Mouse (Mus musculus) intestine, embryonic 15.5 days (tissue): ENCODE data around the gene Gm20388. TPM values are rescaled to one million over a fixed set of nuclear protein-coding genes. Genes with fewer than 3 reads are reported as not detected.

Experiments
- ATAC-seq: fragments of 200-750 bp; cut with Nextera tagmentation; 2 replicates; pipeline ENCODE4 v1.8.0; 2017; ENCODE audit warnings: moderate TSS enrichment, moderate library complexity
- H3K27ac ChIP-seq: fragments of 300-500 bp; sonication (generic); 2 replicates; pipeline ENCODE4 v1.5.1; 2015; ENCODE audit warnings: mild to moderate bottlenecking, inconsistent platforms
- H3K27me3 ChIP-seq: fragments of 300-500 bp; sonication (generic); replicated peaks from 2 replicates; pipeline ENCODE4 v1.6.1; 2015; ENCODE audit warnings: inconsistent platforms
- H3K36me3 ChIP-seq: fragments of 300-500 bp; sonication (generic); 2 replicates; pipeline ENCODE4 v1.6.1; 2015; ENCODE audit warnings: inconsistent platforms
- H3K4me1 ChIP-seq: fragments of 300-500 bp; sonication (generic); replicated peaks from 2 replicates; pipeline ENCODE4 v1.6.1; 2015; ENCODE audit warnings: inconsistent platforms
- H3K4me2 ChIP-seq: fragments of 300-500 bp; sonication (generic); replicated peaks from 2 replicates; pipeline ENCODE4 v1.6.1; 2015; ENCODE audit warnings: mild to moderate bottlenecking, inconsistent platforms
- H3K4me3 ChIP-seq: fragments of 300-500 bp; sonication (generic); replicated peaks from 2 replicates; pipeline ENCODE4 v1.5.1; 2015; ENCODE audit warnings: inconsistent platforms
- H3K9ac ChIP-seq: fragments of 300-500 bp; sonication (generic); 2 replicates; pipeline ENCODE4 v1.6.1; 2015; ENCODE audit warnings: inconsistent platforms
- H3K9me3 ChIP-seq: fragments of 300-500 bp; sonication (generic); 2 replicates; pipeline ENCODE4 v1.6.1; 2016; ENCODE audit warnings: inconsistent platforms
- WGBS: fragments of 180-500 bp; shearing (Covaris S2); methylation state at CpG from one replicate; pipeline ENCODE4 v1.1.7; 2015; 5-methylcytosine and 5-hydroxymethylcytosine counted together
- polyA plus RNA-seq: library from polyadenylated mRNA; unstranded; fragments of >200 nt; fragmentation: Nextera tagmentation; extraction: Ambion mirVana; gene quantifications from 2 replicates; pipeline ENCODE4 v1.2.1, GENCODE M21; 2015

The Gm20388 gene
- polyA plus RNA-seq, 1 experiment from 2014 or later, result not detected

DNA sequence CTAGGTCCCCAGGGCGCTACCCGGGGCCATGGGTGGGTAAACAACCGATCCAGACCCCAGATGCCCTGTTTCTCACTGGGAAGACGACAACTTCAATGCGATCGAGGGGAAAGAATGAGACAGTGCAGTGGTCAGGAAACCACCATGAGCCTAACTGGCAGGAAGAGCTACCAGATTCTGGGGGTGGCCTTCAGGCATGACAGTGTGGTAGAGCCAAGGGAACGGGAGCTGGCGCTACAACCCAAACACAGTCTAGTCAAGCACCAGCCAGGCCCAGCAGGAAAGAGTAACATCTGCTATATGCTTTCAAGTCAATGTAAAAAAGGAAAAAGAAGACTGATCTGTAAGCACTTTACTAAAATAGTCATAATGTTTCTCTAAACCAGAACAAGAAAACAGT lies 1725.5 kb downstream of the Gm20388 start:
- no peaks in the 10 kb centered on the region for H3K9me3 ChIP-seq
- 80% methylated on average over 8 of the region's 8 CpGs for WGBS
- H3K27ac ChIP-seq, result 0 out of 2 replicates have a peak overlapping the region, but pooled peaks have one; percentile 15
- no peak overlapping the region for H3K4me2 ChIP-seq
- ATAC-seq, result no peak
- no peak overlapping the region for H3K4me3 ChIP-seq
- H3K36me3 ChIP-seq, result no peaks in the 10 kb centered on the region
- H3K9ac ChIP-seq, result no peak overlapping the region
- peaks cover 26% of the 10 kb centered on the region for H3K4me1 ChIP-seq
- no peaks in the 10 kb centered on the region for H3K27me3 ChIP-seq

DNA sequence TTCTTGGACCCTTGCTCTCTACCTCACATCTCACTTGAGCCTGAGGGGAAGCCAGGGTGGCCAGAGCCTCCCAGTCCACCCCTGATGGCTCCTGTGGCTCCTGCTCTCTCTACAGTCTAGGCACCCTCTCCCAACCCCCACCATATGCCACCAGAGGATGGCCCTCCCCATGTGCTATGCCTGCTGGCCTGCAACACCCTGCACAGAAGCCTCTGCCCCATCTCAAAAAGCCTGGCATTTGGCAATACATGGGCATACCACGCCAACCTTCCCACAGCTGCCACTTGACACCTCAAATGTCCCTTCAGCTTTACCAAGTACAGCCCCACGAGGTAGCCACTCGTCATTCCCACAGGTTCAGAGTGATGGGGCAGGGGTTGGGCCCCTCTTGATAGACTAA lies 1732.2 kb downstream of the Gm20388 start:
- H3K9me3 ChIP-seq, result no peaks in the 10 kb centered on the region
- H3K27me3 ChIP-seq, result no peaks in the 10 kb centered on the region
- H3K4me3 ChIP-seq, result no peak overlapping the region
- H3K4me2 ChIP-seq, result no peak overlapping the region
- H3K9ac ChIP-seq, result no peak overlapping the region; the same call in 1 of the 2 replicates
- no peaks in the 10 kb centered on the region for H3K36me3 ChIP-seq
- peaks cover 12% of the 10 kb centered on the region for H3K4me1 ChIP-seq
- H3K27ac ChIP-seq, result no peak overlapping the region
- 77% methylated on average over 3 of the region's 3 CpGs for WGBS
- no peak for ATAC-seq

DNA sequence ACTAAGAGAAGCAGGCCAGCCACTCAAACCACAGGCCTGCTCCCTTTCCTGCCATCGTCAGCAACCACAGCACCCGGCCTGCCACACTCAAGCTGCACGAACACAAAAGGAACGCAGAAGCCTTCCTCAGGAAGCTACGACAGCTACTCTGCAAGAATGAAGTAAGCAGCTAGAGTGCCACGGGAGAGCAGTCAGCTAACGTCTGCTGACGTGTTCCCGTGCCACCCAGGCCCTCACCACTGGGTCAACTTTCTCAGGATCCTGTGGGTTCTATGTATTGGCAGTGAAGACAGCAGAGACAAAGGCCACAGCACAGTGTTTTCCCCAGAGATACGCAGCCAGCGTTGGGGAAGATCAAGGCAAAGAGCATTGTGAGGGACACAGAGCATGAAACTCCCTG lies 1732.7 kb downstream of the Gm20388 start:
- no peak overlapping the region for H3K27ac ChIP-seq
- no peak overlapping the region for H3K9ac ChIP-seq
- no peaks in the 10 kb centered on the region for H3K27me3 ChIP-seq
- H3K36me3 ChIP-seq, result no peaks in the 10 kb centered on the region
- peaks cover 18% of the 10 kb centered on the region for H3K4me1 ChIP-seq
- 74% methylated on average over 11 of the region's 11 CpGs for WGBS
- ATAC-seq, result no peak
- no peak overlapping the region for H3K4me2 ChIP-seq
- no peak overlapping the region for H3K4me3 ChIP-seq
- no peaks in the 10 kb centered on the region for H3K9me3 ChIP-seq

DNA sequence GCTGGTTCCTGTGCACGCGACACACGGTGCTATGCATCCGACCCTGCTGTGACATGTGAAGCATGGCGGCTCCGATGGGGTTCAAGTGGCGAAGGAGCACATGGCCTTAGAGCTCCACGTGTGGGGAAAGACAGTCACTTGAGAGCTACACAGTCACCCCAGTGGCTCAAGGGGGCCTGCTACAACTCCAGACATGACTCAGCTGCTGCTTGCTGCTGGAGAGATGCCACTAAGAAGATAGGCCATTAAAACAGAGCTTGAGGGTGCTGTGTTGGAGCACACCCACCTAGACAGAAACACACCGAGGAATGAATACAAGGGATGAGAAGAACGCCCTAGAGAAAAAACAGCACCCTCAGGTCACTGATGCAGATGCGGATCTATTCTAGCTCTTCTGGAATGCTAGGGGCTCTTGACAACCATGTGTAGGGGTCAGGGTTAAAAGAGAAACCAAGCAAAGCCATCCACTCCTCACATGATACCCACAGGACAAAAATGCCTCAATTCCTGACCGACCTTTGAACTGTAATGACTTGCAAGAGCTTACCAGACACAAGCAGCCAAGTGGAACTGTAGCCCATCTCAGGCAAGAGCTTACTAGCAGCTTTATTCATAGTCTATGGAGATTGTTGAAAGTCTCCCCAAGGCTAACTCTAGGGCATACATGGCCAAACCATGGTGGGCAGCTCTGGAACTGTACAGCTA lies 1737.0 kb downstream of the Gm20388 start:
- no peaks in the 10 kb centered on the region for H3K9me3 ChIP-seq
- no peak for ATAC-seq
- peaks cover 47% of the 10 kb centered on the region for H3K4me1 ChIP-seq
- WGBS, result 74% methylated on average over 12 of the region's 12 CpGs
- no peak overlapping the region for H3K27ac ChIP-seq
- no peak overlapping the region for H3K9ac ChIP-seq
- no peaks in the 10 kb centered on the region for H3K27me3 ChIP-seq
- H3K4me3 ChIP-seq, result no peak overlapping the region
- H3K36me3 ChIP-seq, result no peaks in the 10 kb centered on the region
- no peak overlapping the region; the same call in 1 of the 2 replicates for H3K4me2 ChIP-seq

DNA sequence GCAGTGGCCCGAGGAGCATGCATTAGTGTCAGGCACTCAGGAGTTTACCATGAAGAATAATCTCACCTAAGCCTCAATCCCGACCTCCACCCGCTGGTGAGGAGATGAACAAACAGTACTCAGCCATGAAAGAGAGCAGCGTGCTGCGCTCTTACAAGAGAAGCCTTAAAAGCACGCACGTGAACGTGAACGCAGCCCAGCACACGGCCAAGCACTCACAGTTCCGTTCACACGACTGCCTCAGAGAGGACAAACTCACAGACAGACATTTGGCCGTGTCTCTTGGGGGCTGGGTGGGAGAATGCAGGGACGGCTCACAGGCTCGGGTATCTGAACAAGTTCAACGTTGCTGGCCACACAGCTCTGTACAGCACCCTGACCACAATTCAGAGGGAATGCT lies 1737.8 kb downstream of the Gm20388 start:
- Histone ChIP-seq H3K9me3 (no peaks in the 10 kb centered on the region), H3K27ac (no peak overlapping the region), H3K9ac (no peak overlapping the region), H3K27me3 (no peaks in the 10 kb centered on the region), H3K4me3 (no peak overlapping the region), H3K36me3 (no peaks in the 10 kb centered on the region), H3K4me2 (no peak overlapping the region; the same call in 1 of the 2 replicates), H3K4me1 (peaks cover 48% of the 10 kb centered on the region)
- ATAC-seq, result no peak
- WGBS, result 66% methylated on average over 16 of the region's 16 CpGs

DNA sequence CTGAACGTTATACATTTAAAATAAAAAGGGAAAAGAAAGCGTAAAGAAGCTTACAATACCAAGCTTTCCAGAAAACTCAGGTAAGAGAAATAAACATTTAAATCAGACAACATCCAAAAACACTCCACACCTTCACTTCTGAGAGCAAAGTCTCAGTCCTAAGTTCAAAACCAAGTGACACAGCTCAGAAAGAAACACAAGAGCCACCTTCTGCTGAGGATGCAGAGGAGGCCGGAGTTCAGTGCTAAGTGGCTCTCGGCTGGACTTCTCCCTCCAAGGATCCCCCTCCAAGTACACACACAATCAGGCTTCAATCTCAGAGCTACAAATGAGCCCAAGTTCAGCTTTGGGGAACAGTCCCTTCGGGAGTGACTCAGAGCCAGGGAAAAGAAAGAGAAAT lies 1738.8 kb downstream of the Gm20388 start:
- Histone ChIP-seq H3K27me3 (no peaks in the 10 kb centered on the region), H3K4me1 (peaks cover 55% of the 10 kb centered on the region), H3K9me3 (no peaks in the 10 kb centered on the region), H3K27ac (no peak overlapping the region), H3K4me3 (peak overlapping the region; percentile 77), H3K4me2 (peak overlapping the region; percentile 96), H3K9ac (peak overlapping the region; percentile 8; the same call in 1 of the 2 replicates), H3K36me3 (no peaks in the 10 kb centered on the region)
- ATAC-seq, result no peak
- WGBS, result 63% methylated on average over 5 of the region's 5 CpGs

DNA sequence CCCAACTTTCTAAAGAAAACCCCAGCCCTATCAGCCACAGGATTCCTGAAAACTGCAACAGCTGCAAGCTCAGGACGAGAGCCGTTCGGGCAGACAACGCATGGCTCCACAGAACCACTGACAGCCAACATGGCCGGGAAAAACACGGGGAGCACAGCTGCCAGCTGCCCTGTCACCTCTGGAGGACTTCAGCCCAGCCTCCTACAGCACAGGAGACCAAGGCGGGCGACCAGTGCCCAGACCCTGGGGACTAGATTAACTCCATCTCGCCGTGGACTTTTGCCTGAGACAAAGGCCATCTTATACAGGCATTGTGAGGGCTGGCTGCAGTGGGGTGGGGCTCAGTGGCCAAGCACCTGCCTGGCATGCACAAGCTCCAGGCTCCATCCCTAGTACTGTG lies 1739.3 kb downstream of the Gm20388 start:
- peak overlapping the region; percentile 8; the same call in 1 of the 2 replicates for H3K9ac ChIP-seq
- peak overlapping the region; percentile 96 for H3K4me2 ChIP-seq
- peak overlapping the region; percentile 77 for H3K4me3 ChIP-seq
- no peak for ATAC-seq
- no peaks in the 10 kb centered on the region for H3K9me3 ChIP-seq
- no peak overlapping the region for H3K27ac ChIP-seq
- H3K27me3 ChIP-seq, result no peaks in the 10 kb centered on the region
- peaks cover 52% of the 10 kb centered on the region for H3K4me1 ChIP-seq
- H3K36me3 ChIP-seq, result no peaks in the 10 kb centered on the region
- 53% methylated on average over 10 of the region's 10 CpGs for WGBS

DNA sequence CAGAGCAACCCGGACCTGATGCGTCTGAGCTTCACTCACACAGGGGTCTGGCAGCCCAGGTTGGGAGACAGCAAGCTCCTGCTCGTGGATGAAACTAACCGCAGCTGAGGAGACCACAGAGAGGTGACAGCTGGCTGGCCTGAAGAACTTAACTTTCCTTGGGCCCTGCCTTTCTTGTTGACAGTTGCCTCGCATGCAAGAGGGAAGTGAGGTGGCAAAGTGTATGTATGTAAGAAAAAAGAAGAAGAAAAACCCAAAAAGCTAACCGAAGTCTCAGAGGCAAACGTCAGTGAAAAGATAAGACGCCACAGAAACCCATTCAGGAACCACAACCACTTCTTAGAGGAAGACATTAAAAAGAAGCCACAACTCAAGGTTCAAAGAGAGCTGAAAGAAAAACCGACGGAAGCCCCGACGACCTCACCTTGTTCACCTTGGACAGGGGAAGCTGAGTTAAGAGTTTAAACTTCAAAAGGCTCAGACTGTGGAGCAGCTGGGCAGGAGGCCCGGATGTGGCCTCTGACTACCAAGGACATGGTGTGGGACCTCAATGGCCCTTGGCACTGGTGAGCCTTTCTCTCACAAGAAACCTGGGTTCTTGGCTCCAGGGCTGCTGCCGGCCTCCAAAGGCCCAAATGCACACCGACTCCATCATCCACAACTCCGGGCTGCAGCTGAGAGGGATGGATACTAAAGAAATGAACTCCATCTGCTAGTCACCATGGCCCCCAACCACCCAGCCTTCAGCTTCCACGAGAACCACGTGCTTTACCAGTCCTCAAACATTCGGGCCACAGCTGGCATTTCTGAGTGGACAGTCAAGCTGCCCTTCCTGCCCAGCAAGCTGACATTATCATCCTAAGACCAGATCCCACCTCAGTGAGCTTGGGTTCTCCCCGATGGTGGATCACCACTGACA lies 1740.0 kb downstream of the Gm20388 start:
- H3K36me3 ChIP-seq, result no peaks in the 10 kb centered on the region
- peak overlapping the region; percentile 73 for H3K9ac ChIP-seq
- no peaks in the 10 kb centered on the region for H3K27me3 ChIP-seq
- H3K4me3 ChIP-seq, result peak overlapping the region; percentile 77
- peak overlapping the region; percentile 96 for H3K4me2 ChIP-seq
- peaks cover 48% of the 10 kb centered on the region for H3K4me1 ChIP-seq
- no peak for ATAC-seq
- no peak overlapping the region for H3K27ac ChIP-seq
- 55% methylated on average over 20 of the region's 20 CpGs for WGBS
- H3K9me3 ChIP-seq, result no peaks in the 10 kb centered on the region

DNA sequence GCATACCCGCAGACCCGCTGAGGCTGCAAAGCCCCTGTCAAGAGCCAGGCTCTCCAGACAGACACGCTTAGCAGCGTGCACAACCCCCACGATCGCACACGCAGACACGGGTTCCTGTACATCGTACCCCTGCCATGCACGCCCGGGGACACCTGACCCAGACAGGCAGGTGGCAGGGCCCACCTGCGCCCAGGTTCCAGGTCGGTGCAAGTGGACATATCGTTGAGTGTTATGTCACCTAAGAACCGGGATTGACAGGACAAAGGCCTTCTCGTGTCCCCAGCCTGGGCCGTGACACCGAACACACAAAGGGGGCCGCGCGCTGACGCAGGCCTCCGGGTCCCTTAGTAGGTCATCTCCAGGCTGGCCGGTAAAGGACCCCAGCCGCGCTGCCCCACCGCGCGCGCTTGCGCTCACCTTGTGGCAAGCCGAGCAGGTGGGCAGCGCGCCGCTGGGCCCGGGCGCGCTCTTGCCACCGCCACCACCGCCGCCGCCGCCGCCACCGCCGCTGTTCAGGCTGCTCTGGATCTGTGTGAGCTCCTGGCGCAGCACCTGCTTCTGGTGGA lies 1740.8 kb downstream of the Gm20388 start:
- H3K9me3 ChIP-seq, result no peaks in the 10 kb centered on the region
- peaks cover 48% of the 10 kb centered on the region for H3K4me1 ChIP-seq
- H3K4me2 ChIP-seq, result peak overlapping the region; percentile 96
- peak overlapping the region; percentile 73 for H3K9ac ChIP-seq
- H3K4me3 ChIP-seq, result peak overlapping the region; percentile 77
- H3K27ac ChIP-seq, result no peak overlapping the region
- ATAC-seq, result no peak
- 10% methylated on average over 47 of the region's 47 CpGs for WGBS
- H3K36me3 ChIP-seq, result no peaks in the 10 kb centered on the region
- H3K27me3 ChIP-seq, result no peaks in the 10 kb centered on the region

DNA sequence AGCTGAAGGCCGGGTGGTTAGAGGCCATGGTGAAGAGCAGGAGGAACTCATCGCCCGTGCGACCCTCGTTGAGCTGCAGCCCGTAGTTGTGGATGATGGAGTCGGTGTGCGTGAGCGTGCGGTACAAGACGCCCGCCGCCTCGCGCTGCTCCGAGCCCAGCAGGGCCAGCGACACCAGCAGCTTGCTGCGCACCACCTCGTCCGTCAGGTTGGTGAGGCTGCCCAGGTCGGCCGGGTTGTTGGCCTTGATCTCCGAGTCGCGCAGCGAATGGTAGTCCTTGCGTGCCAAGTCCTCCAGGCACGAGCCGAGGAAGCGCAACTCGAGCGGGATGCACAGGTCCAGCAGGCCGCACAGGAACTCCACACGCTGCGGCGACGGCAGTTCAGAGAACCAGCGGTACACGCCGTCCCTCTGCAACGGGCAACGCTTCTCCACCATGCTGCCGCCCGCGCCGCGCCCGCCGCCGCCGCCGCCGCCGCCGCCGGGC lies 1741.3 kb downstream of the Gm20388 start:
- no peak for ATAC-seq
- under 1% methylated on average over 55 of the region's 56 CpGs for WGBS

DNA sequence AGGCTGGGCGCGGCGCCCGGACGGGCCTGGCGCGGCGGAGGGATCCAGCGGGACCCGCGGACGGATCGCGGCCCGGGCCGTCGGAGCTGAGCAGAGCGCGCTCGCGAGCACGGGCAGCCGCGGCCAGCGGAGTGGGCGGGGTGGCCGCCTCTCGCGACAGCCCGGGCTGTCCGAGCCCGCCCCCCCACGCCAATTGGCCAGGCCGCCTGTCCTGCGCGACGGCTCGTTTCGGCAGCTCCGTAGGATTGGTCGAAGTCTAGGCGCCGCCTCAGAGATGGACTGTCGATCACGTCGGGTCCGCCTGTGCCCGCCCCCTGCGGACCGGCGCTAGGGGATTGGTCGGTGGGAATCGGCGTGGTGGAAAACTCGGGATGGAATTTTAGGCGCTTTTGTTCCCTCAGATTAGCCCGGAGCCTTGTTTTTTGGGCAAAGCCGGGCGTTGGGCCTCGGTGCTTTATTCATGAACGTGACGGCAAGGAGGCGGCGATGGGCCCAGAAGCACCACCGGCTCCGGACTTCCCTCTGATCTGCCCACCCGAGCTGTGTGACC lies 1742.2 kb downstream of the Gm20388 start, which contains the start of gene Zcchc14:
Gene Zcchc14, minus strand, starts transcription at position 128 of the 550 bp plus-strand sequence.
- Histone ChIP-seq H3K36me3 (no peaks in the 10 kb centered on the region), H3K27ac (peak within 1 kb of the TSS; percentile 93), H3K4me1 (peaks cover 43% of the 10 kb centered on the region), H3K4me3 (peak within 1 kb of the TSS; percentile 85), H3K9ac (peak within 1 kb of the TSS; percentile 89), H3K4me2 (peak within 1 kb of the TSS; percentile 96), H3K27me3 (no peaks in the 10 kb centered on the region), H3K9me3 (no peaks in the 10 kb centered on the region)
- ATAC-seq, result peak; percentile 98
- WGBS, result under 1% methylated on average over 56 of the region's 67 CpGs

More for the DNA sequence above, 1741.3 kb downstream of the Gm20388 start:
- Histone ChIP-seq H3K4me1 (peaks cover 48% of the 10 kb centered on the region), H3K4me2 (peak overlapping the region; percentile 96), H3K9me3 (no peaks in the 10 kb centered on the region), H3K27ac (peak overlapping the region; percentile 44; the same call in 1 of the 2 replicates), H3K4me3 (peak overlapping the region; percentile 77), H3K9ac (peak overlapping the region; percentile 73), H3K27me3 (no peaks in the 10 kb centered on the region), H3K36me3 (no peaks in the 10 kb centered on the region)
